Mouse (Mus musculus) ES-Bruce4 (cell line): ENCODE results near the gene Mpv17l. TPM values are rescaled to one million over a fixed set of nuclear protein-coding genes. Genes with fewer than 3 reads are reported as not detected.
"Not testable (repeated sequence)": the region's sequence is repeated elsewhere in the genome, so short reads cannot be mapped to it uniquely, and the experiment has no call there.

Experiments used
- H3K27ac ChIP-seq: 2 replicates; pipeline ENCODE4 v1.5.1; 2012; ENCODE audit warnings: low read length, inconsistent platforms; ENCODE audit not compliant: insufficient read depth
- H3K27me3 ChIP-seq: 2 replicates; pipeline ENCODE4 v1.6.1; 2012; ENCODE audit warnings: mild to moderate bottlenecking, low read length, inconsistent platforms; ENCODE audit not compliant: control insufficient read depth, poor library complexity, insufficient read depth, severe bottlenecking
- H3K36me3 ChIP-seq: 2 replicates; pipeline ENCODE4 v1.6.1; 2012; ENCODE audit warnings: inconsistent platforms, mild to moderate bottlenecking, low read length, moderate library complexity; ENCODE audit not compliant: control insufficient read depth, poor library complexity, insufficient read depth, severe bottlenecking
- H3K4me1 ChIP-seq: one replicate; pipeline ENCODE4 v1.8.1; 2011; ENCODE audit warnings: low read length; ENCODE audit not compliant: control insufficient read depth, insufficient read depth
- H3K4me3 ChIP-seq: 2 replicates; pipeline ENCODE4 v1.5.1; 2011; ENCODE audit warnings: low read depth, mild to moderate bottlenecking, low read length
- H3K9ac ChIP-seq: 2 replicates; pipeline ENCODE4 v1.6.1; 2012; ENCODE audit warnings: low read depth, mild to moderate bottlenecking, inconsistent platforms; ENCODE audit not compliant: poor library complexity, severe bottlenecking
- H3K9me3 ChIP-seq: replicated peaks from 2 replicates; pipeline ENCODE4 v1.6.1; 2012; ENCODE audit warnings: mild to moderate bottlenecking, low read length, inconsistent platforms; ENCODE audit not compliant: control insufficient read depth, poor library complexity, insufficient read depth, severe bottlenecking
- CTCF ChIP-seq: IDR thresholded peaks from one replicate; pipeline ENCODE4 v1.8.1; 2011; ENCODE audit warnings: low read depth, low read length
- EP300 ChIP-seq: IDR thresholded peaks from 2 replicates; pipeline ENCODE4 v1.6.1; 2011; ENCODE audit warnings: low read depth, low read length; ENCODE audit not compliant: insufficient read depth
- POLR2A ChIP-seq: IDR thresholded peaks from one replicate; pipeline ENCODE4 v1.8.1; 2011; ENCODE audit warnings: low read length; ENCODE audit not compliant: insufficient read depth
- polyA plus RNA-seq: library from polyadenylated mRNA; stranded (reverse); fragments of >200 nt; gene quantifications from 2 replicates; pipeline ENCODE4 v1.2.4, GENCODE M21; 2011; ENCODE audit warnings: low read depth; ENCODE audit not compliant: missing spikeins, insufficient read depth, insufficient read length

Gene Mpv17l
- polyA plus RNA-seq, 1 experiment = 19.9 TPM

DNA sequence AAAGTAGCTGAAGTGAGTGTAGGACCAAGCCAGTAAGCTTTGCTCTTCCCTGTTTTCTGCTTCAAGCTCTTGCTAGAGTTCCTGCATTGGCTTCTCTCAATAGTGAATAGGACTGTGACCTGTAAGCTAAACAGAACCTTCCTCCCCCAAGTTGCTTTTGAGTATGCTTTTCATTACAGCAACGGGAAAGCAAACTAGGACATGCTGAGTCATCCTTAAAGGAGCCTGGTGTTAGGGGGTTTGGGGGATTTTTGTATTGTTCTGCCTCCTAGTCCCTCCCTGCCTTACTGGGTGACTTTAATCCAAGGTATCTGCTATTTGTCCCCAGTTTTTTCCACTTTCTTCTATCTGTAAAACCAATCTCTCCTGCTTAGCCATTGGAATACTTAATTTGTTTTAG is 59.1 kb downstream of the Mpv17l start:
- Histone ChIP-seq H3K9me3 (0 out of 2 replicates have a peak, but pooled peaks cover 2% of the 10 kb centered on the region), H3K27me3 (no peaks in the 10 kb centered on the region), H3K27ac (peak overlapping the region; percentile 90), H3K36me3 (no peaks in the 10 kb centered on the region), H3K9ac (no peak overlapping the region), H3K4me1 (peaks cover 4% of the 10 kb centered on the region), H3K4me3 (no peak overlapping the region)
- no peak for TF ChIP-seq EP300
- no peak for TF ChIP-seq CTCF
- no peak for TF ChIP-seq POLR2A

DNA sequence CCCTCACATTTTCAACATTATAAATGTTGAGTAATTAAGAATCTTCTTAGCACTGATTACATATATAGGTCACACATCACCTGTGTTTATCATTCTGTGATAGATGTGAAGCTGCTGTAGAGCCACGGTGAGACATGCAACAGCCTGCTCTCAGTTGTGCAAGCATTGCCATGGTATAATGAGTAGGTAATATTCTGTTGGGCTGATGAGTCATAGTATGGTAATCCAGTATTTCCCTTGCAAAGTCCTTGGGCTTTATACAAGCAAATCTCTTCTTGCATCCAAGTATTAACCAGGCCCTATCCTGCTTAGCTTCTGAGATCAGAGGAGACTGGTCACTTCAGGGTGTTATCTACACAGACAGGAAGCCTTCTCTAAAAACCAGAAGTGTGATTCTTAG is 66.1 kb downstream of the Mpv17l start:
- Histone ChIP-seq H3K27ac (no peak overlapping the region), H3K36me3 (no peaks in the 10 kb centered on the region), H3K9ac (no peak overlapping the region), H3K9me3 (no peaks in the 10 kb centered on the region), H3K27me3 (no peaks in the 10 kb centered on the region), H3K4me1 (no peaks in the 10 kb centered on the region), H3K4me3 (no peak overlapping the region)
- TF ChIP-seq EP300 (no peak), POLR2A (no peak), CTCF (no peak)

GRCm38 (mm10) chr16:13972051-13972450 is 69.1 kb downstream of the Mpv17l start:
- no peaks in the 10 kb centered on the region for H3K27me3 ChIP-seq
- no peak overlapping the region for H3K27ac ChIP-seq
- no peaks in the 10 kb centered on the region for H3K36me3 ChIP-seq
- no peak for TF ChIP-seq CTCF
- no peak for TF ChIP-seq POLR2A
- no peak for TF ChIP-seq EP300
- H3K9ac ChIP-seq = no peak overlapping the region
- no peak overlapping the region for H3K4me3 ChIP-seq
- H3K9me3 ChIP-seq = peaks cover 3% of the 10 kb centered on the region; the same call in 1 of the 2 replicates
- peaks cover 1% of the 10 kb centered on the region for H3K4me1 ChIP-seq

DNA sequence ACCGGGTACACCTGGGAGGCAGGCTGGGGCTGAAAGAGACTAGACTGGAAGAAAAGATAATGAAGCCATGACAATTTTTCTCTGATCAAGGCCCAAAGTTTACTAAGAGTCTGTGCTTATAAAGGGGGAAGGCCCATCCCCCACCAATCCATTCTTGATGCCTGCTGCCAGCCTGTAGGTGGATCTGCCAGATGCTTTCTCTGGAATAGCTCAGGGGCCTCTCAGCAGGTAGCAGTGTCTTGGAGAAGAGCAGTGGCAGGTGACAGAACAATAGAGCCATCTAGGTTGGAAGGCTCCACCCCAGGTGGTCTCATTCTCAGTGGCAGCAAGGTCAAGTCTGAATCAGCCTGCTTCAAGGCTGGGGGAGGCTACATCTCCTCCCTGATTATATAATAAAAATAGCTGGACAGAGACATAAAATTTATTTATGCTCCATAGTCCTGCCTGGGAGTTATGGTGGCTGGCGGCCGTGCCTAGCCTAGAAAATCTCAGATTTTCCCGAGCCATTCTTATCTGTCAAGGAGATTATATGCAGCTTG is 73.5 kb downstream of the Mpv17l start:
- peak; percentile 86 for TF ChIP-seq EP300
- not testable (repeated sequence) for H3K36me3 ChIP-seq, H3K9ac ChIP-seq, H3K4me3 ChIP-seq, H3K4me1 ChIP-seq, H3K27me3 ChIP-seq
- H3K9me3 ChIP-seq = peaks cover 22% of the 10 kb centered on the region
- peak overlapping the region; percentile 100 for H3K27ac ChIP-seq

DNA sequence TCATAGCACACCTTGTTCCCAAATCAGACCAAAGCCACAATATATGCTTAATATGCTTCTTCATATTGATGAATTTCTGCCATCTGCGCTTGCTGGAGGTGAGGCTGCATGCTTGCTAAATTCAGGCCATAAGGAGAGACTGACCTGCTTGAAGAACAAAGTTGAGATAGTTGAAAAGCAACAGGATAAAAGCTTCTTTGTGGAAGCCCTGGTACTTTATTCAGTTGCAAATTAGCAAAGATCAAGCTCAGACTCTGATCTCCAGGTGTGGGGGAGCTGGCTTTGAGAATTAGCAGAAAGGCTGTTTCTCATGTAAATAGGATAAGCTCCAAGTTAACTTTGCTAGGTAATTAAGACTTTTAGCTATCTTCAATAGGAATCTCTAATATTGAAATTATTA is 74.1 kb downstream of the Mpv17l start:
- H3K4me3 ChIP-seq = not testable (repeated sequence)
- H3K9me3 ChIP-seq = peaks cover 25% of the 10 kb centered on the region

DNA sequence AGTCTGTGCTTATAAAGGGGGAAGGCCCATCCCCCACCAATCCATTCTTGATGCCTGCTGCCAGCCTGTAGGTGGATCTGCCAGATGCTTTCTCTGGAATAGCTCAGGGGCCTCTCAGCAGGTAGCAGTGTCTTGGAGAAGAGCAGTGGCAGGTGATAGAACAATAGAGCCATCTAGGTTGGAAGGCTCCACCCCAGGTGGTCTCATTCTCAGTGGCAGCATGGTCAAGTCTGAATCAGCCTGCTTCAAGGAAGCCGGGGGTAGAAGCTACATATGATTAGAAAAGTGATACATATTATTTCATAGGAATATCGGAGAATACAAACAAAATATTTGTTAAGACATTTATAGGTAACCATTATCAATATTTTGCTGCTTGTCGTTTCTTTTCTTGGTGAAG is 78.8 kb downstream of the Mpv17l start:
- H3K4me1 ChIP-seq, H3K27me3 ChIP-seq, H3K36me3 ChIP-seq, H3K4me3 ChIP-seq, H3K9ac ChIP-seq: not testable (repeated sequence)
- peak; percentile 49; the same call in 1 of the 2 replicates for TF ChIP-seq EP300
- Histone ChIP-seq H3K27ac (peak overlapping the region; percentile 85), H3K9me3 (peaks cover 33% of the 10 kb centered on the region)

More for the DNA sequence above, 74.1 kb downstream of the Mpv17l start:
- peak overlapping the region; percentile 100 for H3K27ac ChIP-seq
- not testable (repeated sequence) for H3K36me3 ChIP-seq, H3K9ac ChIP-seq, H3K4me1 ChIP-seq, H3K27me3 ChIP-seq
